Mouse (Mus musculus) cerebellum, postnatal 14 days (tissue): ENCODE results near the gene Rnps1.

Experiments used
- DNase-seq, 2 experiments: peaks; one replicate each; pipeline ENCODE4 v3.0.0; 2021; ENCODE audit warnings: mixed read lengths in 2 of 2

The Rnps1 gene

GRCm38 (mm10) chr17:24414230-24414976, at the start of gene Rnps1:
TSS of gene Rnps1 (plus strand) at chr17:24414565.
- DNase-seq: peak; percentile 97

DNA sequence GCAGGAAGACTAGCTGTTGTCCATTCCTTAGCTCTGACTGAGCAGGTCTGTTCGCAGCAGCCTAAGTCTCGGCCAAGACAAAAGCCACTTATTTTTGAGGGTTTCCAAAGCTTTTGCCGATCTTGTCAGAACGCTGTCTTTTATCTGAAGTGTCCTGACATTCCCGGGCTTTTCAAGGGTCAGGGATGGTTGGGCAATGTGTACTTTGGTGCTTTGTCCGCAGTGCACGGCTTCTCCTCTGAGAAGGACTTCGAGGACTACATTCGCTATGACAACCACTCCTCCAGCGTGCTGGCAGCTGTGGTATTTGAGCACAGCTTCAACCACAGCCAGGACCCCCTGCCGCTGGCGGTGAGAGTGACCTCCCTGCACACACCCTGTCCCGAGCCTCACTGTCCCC, 48.5 kb upstream of the Rnps1 start:
- no peak for DNase-seq

DNA sequence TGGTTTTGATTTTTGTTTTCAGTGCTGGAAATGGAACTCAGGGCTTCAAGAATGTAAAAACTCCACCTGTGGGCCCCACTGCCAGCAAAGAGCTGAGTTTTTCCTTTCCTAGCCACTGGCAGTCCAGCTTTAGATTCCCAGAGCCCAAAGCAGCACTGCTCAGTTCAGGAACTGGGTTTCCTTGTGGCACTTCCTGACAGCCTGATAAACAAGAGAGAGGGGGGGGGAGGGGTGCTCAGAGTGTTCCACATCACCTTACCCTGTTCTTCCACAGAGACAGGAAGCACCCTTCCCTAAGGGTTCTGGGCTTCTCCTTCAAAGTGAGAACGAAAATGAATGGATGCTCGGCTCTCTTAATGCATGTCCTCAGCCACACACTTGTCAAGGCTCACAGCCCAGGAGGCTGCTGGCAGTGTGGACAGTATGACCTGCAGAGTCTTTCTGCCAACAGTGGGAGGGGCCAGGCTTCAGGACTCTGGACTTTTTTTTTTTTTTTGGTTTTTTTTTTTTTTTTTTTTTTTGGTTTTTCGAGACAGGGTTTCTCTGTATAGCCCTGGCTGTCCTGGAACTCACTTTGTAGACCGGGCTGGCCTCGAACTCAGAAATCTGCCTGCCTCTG, 39.2 kb upstream of the Rnps1 start:
- DNase-seq: no peak

DNA sequence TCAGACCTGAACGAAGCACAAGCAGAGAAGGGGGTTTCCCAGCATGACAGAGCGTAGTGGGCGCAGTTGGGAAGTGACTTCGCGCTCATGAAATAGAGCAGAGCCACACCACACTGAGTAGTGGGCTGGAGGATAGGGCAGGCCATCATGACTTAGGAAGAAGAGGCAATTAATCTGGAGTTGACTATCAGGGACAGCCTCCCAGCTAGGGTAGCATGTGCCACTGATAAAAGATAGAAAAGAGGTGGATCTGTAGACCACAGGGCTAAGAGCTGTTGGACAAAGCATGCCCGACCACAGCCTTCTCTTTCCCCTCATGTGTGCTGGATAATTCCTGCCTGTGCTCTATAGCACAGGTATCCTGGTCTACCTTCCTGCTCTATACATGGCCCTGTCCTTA, 38.5 kb upstream of the Rnps1 start:
- no peak for DNase-seq

- DNase-seq: no peak
Measured at GRCm38 (mm10) chr17:24378496-24378895, 35.9 kb upstream of the Rnps1 start.

DNA sequence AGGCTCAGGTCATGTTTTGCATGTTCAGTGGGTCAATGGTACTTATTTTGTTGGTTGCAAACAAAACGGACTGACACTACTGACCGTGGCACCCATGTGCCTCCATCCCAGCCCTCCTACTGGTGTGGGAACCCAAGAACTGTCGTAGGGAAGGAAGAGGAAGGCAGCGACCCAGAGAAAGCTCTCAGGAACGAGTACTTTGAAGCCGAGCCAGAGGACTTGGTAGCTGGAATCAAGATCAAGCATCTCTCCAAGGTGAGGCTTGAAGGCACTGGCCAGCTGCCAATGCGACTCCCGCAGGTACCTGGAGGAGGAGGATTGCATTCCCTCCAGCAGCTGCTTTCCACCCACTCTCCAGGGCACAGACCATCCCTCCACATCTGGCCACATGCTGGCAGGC, 30.6 kb upstream of the Rnps1 start:
- no peak for DNase-seq

GRCm38 (mm10) chr17:24388711-24389110, 25.7 kb upstream of the Rnps1 start:
- no peak for DNase-seq

- peak; percentile 76 to 80 for DNase-seq
Measured at GRCm38 (mm10) chr17:24389865-24390264, 24.5 kb upstream of the Rnps1 start.

- peak; percentile 53 to 69 for DNase-seq
Measured at GRCm38 (mm10) chr17:24391149-24391548, 23.2 kb upstream of the Rnps1 start.

DNA sequence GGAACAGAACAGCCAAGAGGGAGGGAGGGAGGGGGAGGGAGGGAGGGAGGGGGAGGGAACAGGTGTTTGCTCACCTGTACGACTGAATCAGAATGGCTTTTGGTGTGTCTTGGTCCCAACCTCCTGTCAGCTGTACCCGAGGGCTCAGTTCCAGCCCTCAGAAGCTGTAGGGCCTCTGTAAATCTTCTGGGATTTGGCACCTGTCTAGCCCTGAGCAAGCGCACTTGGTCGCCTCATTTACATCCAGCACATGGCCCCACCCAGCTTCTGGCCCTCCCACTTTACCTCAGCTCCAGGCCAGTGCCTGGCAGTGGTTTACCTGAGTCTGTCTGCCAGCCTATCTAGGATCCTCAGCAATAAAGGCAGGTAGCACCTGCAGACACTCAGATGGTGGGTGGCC, 20.8 kb upstream of the Rnps1 start:
- DNase-seq: no peak

DNA sequence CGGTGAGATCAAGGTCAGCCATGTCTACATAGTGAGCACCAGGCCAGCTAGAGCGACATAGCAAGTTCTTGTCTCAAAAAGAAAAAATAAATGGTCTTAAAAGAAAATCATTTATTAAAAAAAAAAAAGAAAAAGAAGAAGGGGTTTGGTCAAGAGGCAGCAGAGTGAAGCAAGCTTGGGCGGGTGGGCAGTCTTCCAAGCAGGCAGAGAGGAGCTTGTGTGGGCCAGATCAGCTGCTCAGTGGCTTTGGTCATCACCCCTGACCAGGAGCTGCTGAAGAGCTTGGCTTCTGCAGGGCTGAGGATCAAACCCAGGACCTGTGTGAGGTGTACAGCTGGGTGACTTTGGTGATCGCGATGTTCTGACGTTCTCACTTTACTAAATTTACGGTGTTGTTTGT, 19.9 kb upstream of the Rnps1 start:
- peak in 1 of 2 experiments; percentile 24 for DNase-seq

DNA sequence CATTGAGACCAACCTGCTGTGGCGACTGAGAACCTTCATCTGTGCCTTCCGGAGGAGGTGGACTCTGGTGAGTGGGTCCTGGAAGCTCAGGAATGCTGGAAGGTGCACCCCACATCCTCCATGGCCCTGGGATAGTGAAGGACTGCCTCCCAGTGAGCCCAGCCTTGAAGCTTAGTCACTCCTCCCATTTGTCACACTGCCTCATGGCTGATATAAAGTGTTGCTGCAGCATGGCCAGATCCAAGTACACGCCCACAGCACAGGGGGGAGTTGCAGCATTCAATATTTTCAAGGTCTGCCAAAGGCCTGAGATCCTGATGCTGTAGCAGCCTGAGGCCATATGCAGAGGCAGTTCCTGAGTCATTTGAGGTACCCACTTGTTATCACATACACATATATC, 12.0 kb upstream of the Rnps1 start:
- DNase-seq: no peak

- peak; percentile 58 to 72 for DNase-seq
Measured at GRCm38 (mm10) chr17:24407116-24407803, 7.1 kb upstream of the Rnps1 start.

- DNase-seq: peak in 1 of 2 experiments; percentile 33
Measured at GRCm38 (mm10) chr17:24413557-24414211, 681 bp upstream of the Rnps1 start.

DNA sequence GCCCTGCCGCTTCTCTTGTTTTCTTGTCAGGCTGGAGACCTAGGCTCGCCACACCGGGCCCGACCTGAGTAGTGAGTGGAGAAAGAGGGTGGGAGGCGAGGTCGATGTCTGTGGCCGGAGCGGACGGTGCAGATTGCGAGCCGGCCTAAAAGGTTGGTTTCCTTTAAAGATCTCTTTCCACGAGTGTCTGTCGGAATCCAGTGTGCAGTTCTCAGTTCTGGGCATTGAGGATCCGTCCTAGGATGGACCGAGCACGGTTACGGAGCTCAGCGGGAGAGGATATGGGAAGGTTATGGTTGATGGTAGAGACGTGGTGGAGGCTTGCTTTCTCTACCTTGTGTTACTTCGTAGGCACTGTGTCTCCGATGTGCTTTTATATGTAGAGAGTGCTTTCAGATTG, 646 bp downstream of the Rnps1 start:
- no peak for DNase-seq

GRCm38 (mm10) chr17:24416051-24416652, 1.8 kb downstream of the Rnps1 start:
- no peak for DNase-seq

DNA sequence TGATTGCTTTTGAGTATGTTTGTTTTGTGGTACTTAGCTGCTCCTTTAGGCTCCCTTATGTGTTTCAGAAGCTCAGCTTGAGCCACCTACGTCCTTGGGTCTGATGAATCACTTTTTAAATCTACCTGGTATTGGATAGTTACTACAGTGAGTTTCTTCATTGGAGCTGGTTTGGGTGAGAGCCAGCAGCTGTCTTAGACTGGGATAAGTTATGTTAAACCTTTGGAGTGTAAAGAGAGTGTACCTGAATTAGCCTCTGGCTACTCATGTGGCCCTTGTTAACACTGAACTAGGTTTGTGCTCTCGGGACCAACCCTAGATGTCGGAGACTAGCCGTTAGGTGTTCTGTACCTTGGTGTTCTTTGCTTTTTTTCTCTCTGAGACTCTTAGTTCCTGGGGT, 8.7 kb downstream of the Rnps1 start:
- DNase-seq: no peak

- DNase-seq: no peak
Measured at GRCm38 (mm10) chr17:24424489-24424888, 10.1 kb downstream of the Rnps1 start.

GRCm38 (mm10) chr17:24425326-24425725, 11.0 kb downstream of the Rnps1 start:
- DNase-seq: peak in 1 of 2 experiments; percentile 42

DNA sequence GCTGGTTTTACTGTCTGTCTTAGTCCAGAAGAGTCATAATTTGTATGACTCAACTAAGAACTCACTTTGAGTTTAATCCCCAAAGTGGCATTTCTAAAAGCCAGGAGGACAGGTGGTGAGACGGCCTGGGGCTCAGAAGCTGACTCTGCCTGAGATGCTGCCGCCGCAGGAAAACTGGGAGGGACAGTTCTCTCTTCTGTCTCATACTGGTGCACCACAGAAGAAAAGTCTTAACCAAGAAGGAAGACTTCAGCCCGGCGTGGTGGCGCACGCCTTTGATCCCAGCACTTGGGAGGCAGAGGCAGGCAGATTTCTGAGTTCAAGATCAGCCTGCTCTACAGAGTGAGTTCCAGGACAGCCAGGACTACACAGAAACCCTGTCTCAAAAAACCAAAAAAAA, 11.5 kb downstream of the Rnps1 start:
- peak; percentile 26 to 39 for DNase-seq

- DNase-seq: peak; percentile 97
Measured at GRCm38 (mm10) chr17:24426471-24427169, 12.3 kb downstream of the Rnps1 start, which contains the start of gene Eci1. TSS of gene Eci1 (plus strand) at chr17:24426641.

GRCm38 (mm10) chr17:24427170-24427557, 12.8 kb downstream of the Rnps1 start:
- no peak for DNase-seq
